Mouse (Mus musculus) inflammation-experienced regulatory T-cells, adult 6 months (primary cell): ENCODE data around the gene Mlec. TPM values are rescaled to one million over a fixed set of nuclear protein-coding genes. Genes with fewer than 3 reads are reported as not detected.
A peak's percentile ranks its signal among the peaks of the same experiment; 100 is the strongest.
"Not testable (repeated sequence)": the region's sequence is repeated elsewhere in the genome, so short reads cannot be mapped to it uniquely, and the experiment has no call there.

ENCODE experiments used
- ATAC-seq: one replicate; pipeline ENCODE4 v1.8.0; 2017
- polyA plus RNA-seq, 3 experiments: library from polyadenylated mRNA; unstranded; fragments of 100-300 nt; shearing (Covaris generic); gene quantifications; one replicate each; pipeline ENCODE4 v1.2.1; 2017

The Mlec gene
- polyA plus RNA-seq, 3 experiments from 2014 or later: 25.5 to 32.7 (median 30.3) TPM

- no peak for ATAC-seq
These were observed 8.1 kb downstream of the Mlec start for GRCm38 (mm10) chr5:115149675-115150459.

GRCm38 (mm10) chr5:115148872-115149271 lies 9.1 kb downstream of the Mlec start:
- not testable (repeated sequence) for ATAC-seq

DNA sequence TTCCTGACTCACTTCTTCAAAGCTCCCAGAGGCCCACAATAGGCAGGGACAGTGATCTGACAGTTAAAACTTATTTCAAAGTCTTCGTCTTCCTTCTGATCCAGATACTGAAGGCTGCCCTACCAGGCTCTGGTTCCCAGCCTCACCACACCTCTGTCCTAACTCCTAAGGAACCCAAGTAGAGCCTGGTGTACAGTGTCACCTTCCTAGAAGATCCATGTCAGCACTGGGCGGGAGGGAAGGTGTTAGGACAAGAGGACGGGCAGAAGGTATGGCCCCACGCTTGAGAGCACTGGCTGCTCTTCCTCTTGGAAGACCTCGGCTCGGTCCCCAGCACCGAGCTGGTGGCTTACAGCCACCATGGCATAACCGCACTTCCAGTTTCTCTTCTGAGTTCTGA lies 9.6 kb downstream of the Mlec start:
- ATAC-seq: no peak

DNA sequence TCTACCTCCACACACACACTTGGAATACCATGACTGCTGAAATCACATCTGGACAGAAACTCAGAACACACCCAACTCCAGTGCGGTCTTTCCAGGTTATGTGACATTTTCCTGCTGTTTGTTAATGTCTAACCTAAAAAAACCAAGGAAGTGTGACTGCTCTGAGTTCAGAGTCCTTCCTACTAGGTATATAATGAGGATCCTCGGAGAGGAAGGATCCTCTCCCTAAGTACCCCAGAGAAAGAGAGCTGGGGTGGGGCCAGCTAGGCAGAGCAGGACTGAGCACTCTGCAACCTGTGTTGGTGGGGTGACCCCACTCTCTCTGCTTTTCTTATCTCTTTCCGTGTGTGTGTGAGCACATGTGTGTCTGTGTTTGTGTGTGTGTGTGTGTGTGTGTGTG lies 10.6 kb downstream of the Mlec start:
- no peak for ATAC-seq

- ATAC-seq: no peak
These were observed 11.2 kb downstream of the Mlec start for GRCm38 (mm10) chr5:115146747-115147130.

- ATAC-seq: no peak
These were observed 11.8 kb downstream of the Mlec start for GRCm38 (mm10) chr5:115145976-115146746.

GRCm38 (mm10) chr5:115145253-115145968 lies 12.6 kb downstream of the Mlec start:
- ATAC-seq: no peak

DNA sequence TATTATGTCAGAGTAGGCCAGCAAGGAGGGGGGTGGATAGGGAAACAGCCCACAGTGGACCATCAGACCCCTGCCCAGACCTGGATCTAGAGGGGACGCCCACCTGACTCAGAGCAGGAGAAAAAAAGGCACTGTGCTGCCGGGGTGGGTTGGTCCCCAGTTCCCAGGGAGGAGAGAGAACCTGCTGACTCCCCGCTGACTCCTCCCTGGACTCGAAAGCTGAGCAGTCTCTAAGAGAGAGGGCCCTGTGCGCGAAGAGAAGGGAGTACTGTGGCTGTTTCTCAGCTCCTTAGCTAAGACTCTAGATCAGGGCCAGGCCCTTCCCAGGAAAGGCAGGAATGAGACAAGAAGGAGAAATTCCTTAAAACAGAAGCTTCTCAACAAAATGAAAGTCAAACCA lies 13.5 kb downstream of the Mlec start:
- no peak for ATAC-seq

- no peak for ATAC-seq
These were observed 14.4 kb downstream of the Mlec start for GRCm38 (mm10) chr5:115143552-115143951.

DNA sequence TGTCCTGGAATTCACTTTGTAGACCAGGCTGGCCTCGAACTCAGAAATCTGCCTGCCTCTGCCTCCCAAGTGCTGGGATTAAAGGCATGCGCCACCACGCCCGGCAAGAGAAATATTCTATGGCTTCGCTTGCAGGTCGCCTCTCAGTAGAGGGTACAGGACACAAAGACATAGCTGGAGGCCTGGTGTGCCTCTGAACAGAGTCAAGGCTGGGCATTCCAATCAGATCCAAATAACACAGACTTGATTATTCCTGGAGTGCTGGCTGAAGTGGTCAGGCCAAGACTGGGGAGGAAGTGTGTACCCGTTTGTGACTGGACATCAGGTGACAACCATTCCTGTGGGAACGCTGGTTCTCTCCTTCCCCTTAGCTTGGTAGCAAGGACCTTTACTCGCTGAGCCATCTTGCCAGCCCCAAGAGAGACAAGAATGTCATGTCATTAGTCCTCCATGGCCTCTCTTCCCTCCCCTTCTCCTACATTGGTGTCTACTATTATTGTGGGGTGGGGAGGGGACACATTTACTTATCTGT lies 15.7 kb downstream of the Mlec start:
- ATAC-seq: no peak

DNA sequence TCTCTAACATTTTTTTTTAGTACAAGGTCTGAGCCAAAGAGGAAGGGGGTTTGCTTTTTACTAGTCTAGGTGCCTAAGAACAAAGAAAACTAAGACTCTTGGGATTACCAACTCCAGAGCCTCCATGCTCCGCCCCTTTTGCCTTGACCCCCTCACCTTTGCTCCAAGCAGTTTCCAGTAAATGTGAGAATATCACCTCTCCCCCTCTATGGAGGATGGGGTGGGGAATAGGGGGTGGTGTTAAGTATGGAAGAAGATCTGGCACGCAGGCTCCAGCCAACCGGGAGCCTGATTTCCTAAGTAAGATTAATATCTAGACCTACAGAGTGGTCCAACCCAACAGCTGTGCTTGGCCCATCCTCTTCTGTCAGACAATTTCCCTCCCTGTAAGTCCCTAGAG lies 17.3 kb downstream of the Mlec start:
- ATAC-seq: no peak

DNA sequence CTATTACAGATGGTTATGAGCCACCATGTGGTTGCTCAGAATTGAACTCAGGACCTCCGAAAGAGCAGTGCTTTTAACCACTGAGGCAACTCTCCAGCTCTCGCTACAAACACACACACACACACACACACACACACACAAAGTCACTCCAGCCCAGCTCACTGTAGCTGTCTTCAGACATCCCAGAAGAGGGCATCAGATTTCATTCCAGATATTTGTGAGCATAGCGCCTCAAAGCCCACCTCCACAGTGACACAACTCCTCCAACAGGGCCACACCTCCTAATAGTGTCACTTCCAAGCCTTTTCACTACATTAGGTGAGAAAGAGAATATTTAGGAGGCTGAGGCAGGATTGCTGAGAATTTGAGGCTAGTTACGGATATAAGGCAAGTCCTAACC lies 18.9 kb downstream of the Mlec start:
- ATAC-seq: no peak

DNA sequence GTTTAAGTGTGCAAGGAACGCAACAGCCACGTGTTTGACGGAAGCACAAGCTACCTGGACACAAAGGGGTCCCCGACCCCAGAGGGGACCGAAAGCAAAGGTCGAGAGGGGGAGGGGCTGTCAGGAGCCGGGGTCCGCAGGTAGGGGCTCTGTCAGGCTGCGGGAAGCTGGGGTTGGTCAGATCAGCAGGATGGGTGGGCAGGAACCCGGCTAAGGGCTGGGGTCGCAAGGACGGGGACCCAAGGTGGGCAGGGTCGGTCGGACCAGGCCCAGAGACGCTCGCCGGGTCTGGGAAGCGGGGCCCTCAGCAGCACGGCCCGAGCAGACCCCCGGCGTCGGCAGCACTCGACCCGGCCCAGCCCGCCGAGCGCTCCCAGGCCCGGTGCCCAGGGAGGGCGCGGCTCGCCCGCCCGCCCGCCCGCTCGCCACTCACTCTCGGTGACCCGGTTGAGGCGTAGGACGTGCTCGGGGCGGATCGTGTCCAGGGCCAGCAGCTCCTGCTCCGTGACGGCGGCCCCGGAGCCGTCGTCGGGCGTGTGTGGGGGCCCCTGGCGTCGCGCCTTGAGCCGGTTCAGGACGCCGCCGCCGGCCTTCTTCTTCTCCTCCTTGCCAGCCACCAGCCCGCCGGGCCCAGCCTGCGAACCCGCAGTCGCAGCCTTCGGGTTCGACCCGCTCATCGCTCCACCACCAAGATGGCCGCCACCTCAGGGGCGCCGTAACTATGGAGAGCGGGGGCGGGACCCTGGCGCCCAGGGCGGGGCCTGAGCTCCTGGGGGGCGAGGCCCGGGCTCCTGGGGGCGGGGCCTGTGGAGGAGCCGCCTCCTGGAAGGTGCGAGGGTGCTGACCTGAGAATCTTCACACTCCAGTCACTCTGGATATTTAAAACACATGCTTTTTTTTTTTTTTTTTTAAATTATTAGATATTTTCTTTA lies 23.5 kb downstream of the Mlec start, which contains the start of gene Unc119b:
Gene Unc119b (minus strand): TSS at position 742 of the 932 bp plus-strand sequence.
- peak; percentile 67 for ATAC-seq

DNA sequence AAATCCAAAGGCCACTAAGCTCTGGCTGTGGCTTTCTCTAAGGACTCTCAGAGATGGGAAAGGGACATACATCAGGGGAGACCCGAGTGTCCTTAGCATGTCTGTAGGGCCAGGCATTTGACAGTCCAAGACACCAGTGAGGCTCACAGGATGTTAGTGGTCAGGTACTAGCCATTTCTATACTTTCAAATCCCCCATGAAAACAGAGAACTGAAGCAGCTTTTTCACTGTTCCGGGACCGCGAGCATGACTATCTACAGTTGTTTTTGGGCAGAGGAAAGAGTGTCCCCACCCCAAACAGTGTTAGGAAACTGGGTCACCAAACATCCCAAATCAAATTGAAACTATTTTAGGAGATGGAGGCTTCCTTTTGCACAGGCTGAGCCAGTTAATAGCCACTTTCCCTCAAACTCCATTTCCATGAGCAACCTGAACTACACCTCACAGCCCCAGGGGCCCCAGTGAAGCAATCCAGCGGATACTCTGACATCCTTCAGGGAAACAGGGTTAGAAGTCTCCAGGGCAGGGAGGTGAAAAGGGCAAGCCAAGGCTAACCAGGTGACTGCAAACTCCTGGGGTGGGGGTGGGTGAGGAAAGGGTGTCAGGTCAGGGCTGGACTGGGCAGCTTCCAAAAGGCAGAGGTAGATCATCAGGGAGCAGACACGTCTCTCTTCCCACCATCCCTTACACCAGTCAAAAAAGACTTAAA lies 24.5 kb downstream of the Mlec start:
- ATAC-seq: no peak

- ATAC-seq: peak; percentile 82
These were observed 25.5 kb downstream of the Mlec start for GRCm38 (mm10) chr5:115132465-115132864.

DNA sequence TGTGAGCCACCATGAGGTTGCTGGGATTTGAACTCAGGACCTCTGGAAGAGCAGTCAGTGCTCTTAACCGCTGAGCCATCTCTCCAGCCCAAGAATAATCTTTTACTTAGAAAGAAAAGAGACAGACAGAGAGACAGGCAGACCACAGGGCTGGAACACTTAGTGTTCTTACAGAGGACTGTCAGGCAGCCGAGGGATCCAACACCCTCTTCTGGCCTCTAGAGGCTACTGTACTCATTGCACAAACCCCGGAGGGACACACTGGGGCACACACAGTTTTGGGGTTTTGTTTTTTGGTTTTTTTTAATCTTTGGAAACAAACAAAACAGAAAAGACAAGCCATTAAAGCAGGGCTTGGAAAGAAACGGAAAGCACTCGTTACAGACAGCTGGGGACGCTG lies 28.7 kb downstream of the Mlec start:
- ATAC-seq: no peak

- ATAC-seq: no peak
These were observed 30.4 kb downstream of the Mlec start for GRCm38 (mm10) chr5:115127421-115128179.

DNA sequence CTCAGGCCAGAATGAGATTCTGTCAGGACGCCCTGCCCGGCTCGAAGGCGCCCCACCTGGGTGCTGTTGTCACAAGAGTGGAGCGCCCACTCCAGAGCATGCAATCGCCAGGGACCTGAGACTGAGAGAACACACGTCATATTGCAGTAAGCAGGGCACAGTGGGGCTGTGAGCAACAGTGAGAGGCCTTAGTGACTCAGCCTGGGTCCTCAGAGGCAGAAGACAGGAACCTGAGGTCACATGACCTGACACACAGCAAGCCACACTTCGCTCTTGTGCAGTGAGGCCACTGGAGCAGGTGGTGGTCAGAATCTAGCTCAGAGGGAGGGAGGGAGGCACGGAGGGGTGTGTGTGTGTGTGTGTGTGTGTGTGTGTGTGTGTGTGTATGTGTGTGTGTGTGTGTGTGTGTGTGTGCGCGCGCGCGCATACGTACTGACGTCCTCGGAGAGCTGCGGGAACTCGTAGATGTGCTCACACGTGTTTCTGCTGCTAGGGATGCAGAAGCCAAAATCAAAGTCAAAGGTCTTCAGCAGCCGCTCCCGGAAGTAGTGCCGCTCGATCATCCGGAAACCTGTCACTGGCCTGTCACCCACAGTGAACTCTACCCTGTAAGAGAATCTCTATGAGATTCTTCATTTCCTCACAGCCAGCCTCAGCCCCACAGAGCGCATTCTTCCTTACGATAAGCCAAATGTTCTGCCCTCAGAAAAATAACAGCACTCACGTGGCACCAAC lies 31.2 kb downstream of the Mlec start:
- peak; percentile 19 for ATAC-seq

DNA sequence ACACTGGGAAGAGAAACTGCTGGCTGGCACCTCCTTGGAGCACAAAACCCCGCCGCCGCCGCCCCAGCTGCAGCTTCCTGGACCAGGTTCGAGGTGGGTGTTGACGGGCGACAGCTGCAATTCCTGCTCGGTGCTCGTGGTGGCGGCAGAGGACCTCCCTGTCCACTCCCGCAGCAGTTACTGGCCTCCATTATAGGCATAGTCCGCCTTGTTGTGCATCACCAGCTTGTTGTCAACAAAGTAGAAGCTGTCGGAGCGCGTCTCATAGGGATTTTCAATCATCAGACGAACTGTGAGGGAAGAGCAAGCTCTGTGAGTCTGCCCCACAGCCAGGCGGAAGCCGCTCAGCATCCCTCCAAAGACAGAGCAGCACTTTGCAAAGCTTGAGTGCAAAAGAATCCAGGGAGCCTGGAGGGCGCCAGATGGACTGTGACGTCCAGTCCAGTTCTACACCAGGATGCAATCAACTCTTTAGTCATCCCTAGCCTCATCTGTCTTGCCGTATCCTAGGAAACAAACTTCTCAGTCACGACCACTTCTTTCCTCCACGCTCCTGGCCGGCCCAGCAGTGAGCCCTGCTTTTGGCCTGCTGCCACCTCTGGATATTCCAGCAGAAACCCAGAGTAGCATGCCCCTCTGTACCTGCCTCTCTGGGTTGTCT lies 32.6 kb downstream of the Mlec start:
- ATAC-seq: peak; percentile 91
